Mouse (Mus musculus): ENCODE data around the gene Gm20379. TPM values are rescaled to one million over a fixed set of nuclear protein-coding genes. Genes with fewer than 3 reads are reported as not detected.

The Gm20379 gene
- polyA plus RNA-seq, 1 experiment = not detected

- peak within 1 kb of the TSS; percentile 94 for H3K4me3 ChIP-seq (replicated peaks; ENCODE audit: extremely low read depth, low read depth, low read length)
- TF ChIP-seq POLR2A (IDR thresholded peaks at IDR 0.05; ENCODE audit: borderline replicate concordance, extremely low read depth, low read depth, low read length) = peak; percentile 39; the same call in 1 of the 2 replicates
- peak; percentile 49; the same call in 1 of the 2 replicates for TF ChIP-seq CTCF (IDR thresholded peaks at IDR 0.05; ENCODE audit: insufficient read depth, low read length)
- WGBS = under 1% methylated on average over 75 of the region's 76 CpGs
- peaks cover 2% of the 10 kb centered on the region; the same call in 1 of the 2 replicates for H3K4me1 ChIP-seq (ENCODE audit: control insufficient read depth, insufficient read depth, low read length)
- peak; percentile 98 for DNase-seq
Observed at GRCm38 (mm10) chr13:92354456-92355271, 48.9 kb downstream of the Gm20379 start, which contains the start of the genes Dhfr and Msh3. Gene Dhfr, plus strand, starts transcription at chr13:92354726. Gene Msh3, minus strand, starts transcription at chr13:92355003.

- TF ChIP-seq CTCF (IDR thresholded peaks at IDR 0.05; ENCODE audit: insufficient read depth, low read length) (no peak), POLR2A (IDR thresholded peaks at IDR 0.05; ENCODE audit: borderline replicate concordance, extremely low read depth, low read depth, low read length) (no peak)
- under 1% methylated on average over 24 of the region's 24 CpGs for WGBS
- Histone ChIP-seq H3K4me1 (ENCODE audit: control insufficient read depth, insufficient read depth, low read length) (peaks cover 2% of the 10 kb centered on the region; the same call in 1 of the 2 replicates), H3K4me3 (replicated peaks; ENCODE audit: extremely low read depth, low read depth, low read length) (peak overlapping the region; percentile 56)
- no peak for DNase-seq
Observed at GRCm38 (mm10) chr13:92355272-92355643, 49.5 kb downstream of the Gm20379 start.

GRCm38 (mm10) chr13:92356376-92356775, 50.6 kb downstream of the Gm20379 start:
- TF ChIP-seq POLR2A (IDR thresholded peaks at IDR 0.05; ENCODE audit: borderline replicate concordance, extremely low read depth, low read depth, low read length) = no peak
- no peak for TF ChIP-seq CTCF (IDR thresholded peaks at IDR 0.05; ENCODE audit: insufficient read depth, low read length)
- Histone ChIP-seq H3K4me1 (ENCODE audit: control insufficient read depth, insufficient read depth, low read length) (peaks cover 2% of the 10 kb centered on the region; the same call in 1 of the 2 replicates), H3K4me3 (replicated peaks; ENCODE audit: extremely low read depth, low read depth, low read length) (no peak overlapping the region)
- 79% methylated on average over 7 of the region's 7 CpGs for WGBS
- no peak for DNase-seq

Other genes starting within 250 kb of the Gm20379 start
- gene Rasgrf2, start 174.3 kb upstream of the Gm20379 start, polyA plus RNA-seq (2012; rRNA removed) = 17.3 and 20.8 TPM in 2 replicates
- gene Dhfr, start 48.7 kb downstream of the Gm20379 start, polyA plus RNA-seq (2012; rRNA removed) = 0.45 and 0.57 TPM in 2 replicates
- 1.8 and 3.2 TPM in 2 replicates for gene Msh3, start 49.0 kb downstream of the Gm20379 start, polyA plus RNA-seq (2012; rRNA removed)
- 0.02 TPM in 1 of 2 replicates, not detected in the other for gene Ankrd34b, start 119.9 kb downstream of the Gm20379 start, polyA plus RNA-seq (2012; rRNA removed)
- gene Fam151b, start 178.0 kb downstream of the Gm20379 start, polyA plus RNA-seq (2012; rRNA removed) = 3.4 and 4.1 TPM in 2 replicates
- gene Zfyve16, start 224.9 kb downstream of the Gm20379 start, polyA plus RNA-seq (2012; rRNA removed) = 3.1 and 5.1 TPM in 2 replicates